Mouse (Mus musculus) liver, embryonic 11.5 days (tissue): Measurements from ENCODE around the gene Pias3. TPM values are rescaled to one million over a fixed set of nuclear protein-coding genes. Genes with fewer than 3 reads are reported as not detected.

Source experiments
- ATAC-seq: fragments of 200-750 bp; cut with Nextera tagmentation; replicated peaks from 2 replicates; pipeline ENCODE4 v1.8.0; 2017; ENCODE audit warnings: moderate number of reproducible peaks, mild to moderate bottlenecking, moderate TSS enrichment, moderate library complexity; ENCODE audit not compliant: low FRiP score
- DNase-seq: peaks from one replicate; pipeline ENCODE4 v3.0.0-alpha.2; 2017; ENCODE audit warnings: low spot score
- H3K27ac ChIP-seq: fragments of 300-500 bp; sonication (generic); 2 replicates; pipeline ENCODE4 v1.5.1; 2014; ENCODE audit warnings: mild to moderate bottlenecking, low read depth, low read length, control low read depth
- H3K27me3 ChIP-seq: fragments of 300-500 bp; sonication (generic); replicated peaks from 2 replicates; pipeline ENCODE4 v1.6.1; 2014; ENCODE audit warnings: low read length, mixed read lengths; ENCODE audit not compliant: control insufficient read depth, insufficient read depth
- H3K36me3 ChIP-seq: fragments of 300-500 bp; sonication (generic); 2 replicates; pipeline ENCODE4 v1.6.1; 2014; ENCODE audit warnings: mild to moderate bottlenecking, low read length, moderate library complexity, mixed read lengths; ENCODE audit not compliant: control insufficient read depth, insufficient read depth
- H3K4me1 ChIP-seq: fragments of 300-500 bp; sonication (generic); replicated peaks from 2 replicates; pipeline ENCODE4 v1.6.1; 2014; ENCODE audit warnings: low read length, mixed read lengths; ENCODE audit not compliant: control insufficient read depth, insufficient read depth
- H3K4me2 ChIP-seq: fragments of 300-500 bp; sonication (generic); 2 replicates; pipeline ENCODE4 v1.6.1; 2014; ENCODE audit warnings: mild to moderate bottlenecking, control low read depth, moderate library complexity
- H3K4me3 ChIP-seq: fragments of 300-500 bp; sonication (generic); 2 replicates; pipeline ENCODE4 v1.5.1; 2014; ENCODE audit warnings: low read depth, low read length, control low read depth
- H3K9ac ChIP-seq: fragments of 300-500 bp; sonication (generic); 2 replicates; pipeline ENCODE4 v1.6.1; 2014; ENCODE audit warnings: low read depth, low read length, control low read depth
- H3K9me3 ChIP-seq: fragments of 300-500 bp; sonication (generic); 2 replicates; pipeline ENCODE4 v1.6.1; 2016; ENCODE audit warnings: low read length, inconsistent platforms, mixed read lengths; ENCODE audit not compliant: control insufficient read depth
- WGBS: fragments of 180-500 bp; shearing (Covaris S2); extraction: QIAGEN DNeasy Blood & Tissue Kit; methylation state at CpG from one replicate; pipeline ENCODE4 v1.1.7; 2014; 5-methylcytosine and 5-hydroxymethylcytosine counted together
- polyA plus RNA-seq: library from polyadenylated mRNA; unstranded; fragments of >200 nt; fragmentation: Nextera tagmentation; extraction: Ambion mirVana; gene quantifications from 2 replicates; pipeline ENCODE4 v1.2.1, GENCODE M21; 2014

The Pias3 gene
- polyA plus RNA-seq, 1 experiment from 2014 or later, result 21.1 TPM

GRCm38 (mm10) chr3:96707903-96708683, 11.9 kb downstream of the Pias3 start, which contains the start of gene Nudt17:
Gene Nudt17 (minus strand): TSS chr3:96708562.
- Histone ChIP-seq H3K36me3 (peaks cover 19% of the 10 kb centered on the region), H3K4me1 (no peaks in the 10 kb centered on the region; the same call in 1 of the 2 replicates), H3K9me3 (no peaks in the 10 kb centered on the region), H3K9ac (peak within 1 kb of the TSS; percentile 65), H3K4me2 (peak within 1 kb of the TSS; percentile 97), H3K27me3 (peaks cover 13% of the 10 kb centered on the region), H3K4me3 (peak within 1 kb of the TSS; percentile 54), H3K27ac (no peak within 1 kb of the TSS)
- peak; percentile 87 for ATAC-seq
- WGBS, result 6% methylated on average over 42 of the region's 42 CpGs
- peak; percentile 79 for DNase-seq

DNA sequence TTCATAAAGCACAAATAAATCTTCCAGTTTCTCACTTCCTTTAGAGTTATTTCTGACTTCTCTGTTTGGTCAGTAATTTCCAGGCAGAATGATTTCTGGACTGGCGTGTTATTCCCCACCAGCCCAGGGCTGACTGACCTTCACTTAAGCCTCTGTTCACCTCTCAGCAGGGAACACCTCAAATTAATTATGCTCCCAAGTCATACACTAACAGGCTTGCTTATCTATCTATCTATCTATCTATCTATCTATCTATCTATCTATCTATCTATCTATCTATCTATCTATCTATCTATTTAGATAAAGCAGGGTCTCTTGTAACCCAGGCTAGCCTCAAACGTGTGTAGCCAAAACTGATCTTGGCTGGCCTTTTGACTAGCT, 12.5 kb downstream of the Pias3 start:
- Histone ChIP-seq H3K9me3 (no peaks in the 10 kb centered on the region), H3K27ac (no peak overlapping the region), H3K4me3 (peak overlapping the region; percentile 54; the same call in 1 of the 2 replicates), H3K27me3 (peaks cover 13% of the 10 kb centered on the region), H3K4me1 (no peaks in the 10 kb centered on the region; the same call in 1 of the 2 replicates), H3K4me2 (peak overlapping the region; percentile 97), H3K9ac (no peak overlapping the region), H3K36me3 (peaks cover 25% of the 10 kb centered on the region)
- peak; percentile 6; the same call in 1 of the 2 replicates for ATAC-seq
- DNase-seq, result no peak
- WGBS, result 57% methylated on average over 2 of the region's 2 CpGs

DNA sequence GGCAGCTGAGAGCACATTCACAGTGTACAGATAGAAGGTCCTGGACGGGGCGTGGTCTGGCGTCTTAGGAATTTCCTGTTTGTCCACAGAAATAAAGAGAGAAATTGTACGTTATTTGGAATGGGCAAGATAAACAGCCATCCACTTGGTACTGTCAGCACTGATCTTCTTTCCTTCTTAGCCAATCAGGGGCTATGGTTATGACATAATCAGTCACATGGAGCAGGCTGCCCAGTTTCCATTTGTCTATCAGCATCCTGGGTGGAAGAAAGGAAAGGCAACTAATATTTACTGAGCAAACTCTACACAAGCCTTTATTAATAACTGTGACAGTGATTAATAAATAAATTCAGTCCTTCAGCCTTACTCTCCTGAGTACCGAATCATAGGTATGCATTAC, 18.1 kb downstream of the Pias3 start:
- Histone ChIP-seq H3K27me3 (no peaks in the 10 kb centered on the region), H3K9ac (no peak overlapping the region), H3K4me2 (no peak overlapping the region), H3K4me3 (no peak overlapping the region), H3K9me3 (no peaks in the 10 kb centered on the region), H3K4me1 (no peaks in the 10 kb centered on the region), H3K36me3 (peaks cover 43% of the 10 kb centered on the region), H3K27ac (no peak overlapping the region)
- 87% methylated on average over 5 of the region's 5 CpGs for WGBS
- ATAC-seq, result no peak
- DNase-seq, result no peak

- Histone ChIP-seq H3K4me2 (no peak overlapping the region), H3K27ac (no peak overlapping the region), H3K9ac (no peak overlapping the region), H3K27me3 (no peaks in the 10 kb centered on the region), H3K4me3 (no peak overlapping the region), H3K36me3 (peaks cover 38% of the 10 kb centered on the region), H3K4me1 (no peaks in the 10 kb centered on the region), H3K9me3 (no peaks in the 10 kb centered on the region)
- ATAC-seq (0 out of 2 replicates have a peak, but pooled peaks have one; percentile 45), DNase-seq (no peak)
- WGBS, result 47% methylated on average over 2 of the region's 2 CpGs
Observed at GRCm38 (mm10) chr3:96715854-96716253, 19.7 kb downstream of the Pias3 start.

GRCm38 (mm10) chr3:96719173-96719572, 23.0 kb downstream of the Pias3 start:
- Histone ChIP-seq H3K9me3 (no peaks in the 10 kb centered on the region), H3K4me1 (peaks cover 8% of the 10 kb centered on the region; the same call in 1 of the 2 replicates), H3K27ac (no peak overlapping the region), H3K36me3 (peaks cover 23% of the 10 kb centered on the region), H3K4me2 (no peak overlapping the region), H3K27me3 (no peaks in the 10 kb centered on the region), H3K4me3 (no peak overlapping the region), H3K9ac (no peak overlapping the region)
- ATAC-seq (0 out of 2 replicates have a peak, but pooled peaks have one; percentile 40), DNase-seq (no peak)
- 56% methylated on average over 14 of the region's 14 CpGs for WGBS

GRCm38 (mm10) chr3:96727343-96727827, 31.2 kb downstream of the Pias3 start, which contains the start of the genes Polr3c and Rnf115:
Gene Polr3c (minus strand): TSS chr3:96727628.
Gene Rnf115 (plus strand): TSS chr3:96727664.
- Histone ChIP-seq H3K4me1 (peaks cover 28% of the 10 kb centered on the region), H3K27ac (peak within 1 kb of the TSS; percentile 77)
- WGBS, result under 1% methylated on average over 52 of the region's 52 CpGs

GRCm38 (mm10) chr3:96727828-96728633, 31.8 kb downstream of the Pias3 start:
- peak overlapping the region; percentile 79 for H3K9ac ChIP-seq
- peak overlapping the region; percentile 88 for H3K4me2 ChIP-seq
- H3K9me3 ChIP-seq, result no peaks in the 10 kb centered on the region
- H3K4me1 ChIP-seq, result peaks cover 25% of the 10 kb centered on the region
- under 1% methylated on average over 41 of the region's 42 CpGs for WGBS
- no peak for DNase-seq
- ATAC-seq, result peak; percentile 53
- peaks cover 3% of the 10 kb centered on the region; the same call in 1 of the 2 replicates for H3K36me3 ChIP-seq
- H3K4me3 ChIP-seq, result peak overlapping the region; percentile 79
- H3K27ac ChIP-seq, result peak overlapping the region; percentile 77
- no peaks in the 10 kb centered on the region for H3K27me3 ChIP-seq

More at GRCm38 (mm10) chr3:96727343-96727827, 31.2 kb downstream of the Pias3 start, which contains the start of the genes Polr3c and Rnf115:
- Histone ChIP-seq H3K9ac (peak within 1 kb of the TSS; percentile 79), H3K4me3 (peak within 1 kb of the TSS; percentile 79), H3K27me3 (no peaks in the 10 kb centered on the region), H3K36me3 (peaks cover 3% of the 10 kb centered on the region; the same call in 1 of the 2 replicates), H3K9me3 (no peaks in the 10 kb centered on the region), H3K4me2 (peak within 1 kb of the TSS; percentile 88)
- ATAC-seq (peak; percentile 98), DNase-seq (peak; percentile 93)
